Mouse (Mus musculus): ENCODE measurements around the gene Reps1. TPM values are rescaled to one million over a fixed set of nuclear protein-coding genes. Genes with fewer than 3 reads are reported as not detected.
A peak's percentile ranks its signal among the peaks of the same experiment; 100 is the strongest.
"Not testable (repeated sequence)": the region's sequence is repeated elsewhere in the genome, so short reads cannot be mapped to it uniquely, and the experiment has no call there.

The Reps1 gene
- total RNA-seq, 2 experiments from 2014 or later, result 59.0 to 61.4 TPM

DNA sequence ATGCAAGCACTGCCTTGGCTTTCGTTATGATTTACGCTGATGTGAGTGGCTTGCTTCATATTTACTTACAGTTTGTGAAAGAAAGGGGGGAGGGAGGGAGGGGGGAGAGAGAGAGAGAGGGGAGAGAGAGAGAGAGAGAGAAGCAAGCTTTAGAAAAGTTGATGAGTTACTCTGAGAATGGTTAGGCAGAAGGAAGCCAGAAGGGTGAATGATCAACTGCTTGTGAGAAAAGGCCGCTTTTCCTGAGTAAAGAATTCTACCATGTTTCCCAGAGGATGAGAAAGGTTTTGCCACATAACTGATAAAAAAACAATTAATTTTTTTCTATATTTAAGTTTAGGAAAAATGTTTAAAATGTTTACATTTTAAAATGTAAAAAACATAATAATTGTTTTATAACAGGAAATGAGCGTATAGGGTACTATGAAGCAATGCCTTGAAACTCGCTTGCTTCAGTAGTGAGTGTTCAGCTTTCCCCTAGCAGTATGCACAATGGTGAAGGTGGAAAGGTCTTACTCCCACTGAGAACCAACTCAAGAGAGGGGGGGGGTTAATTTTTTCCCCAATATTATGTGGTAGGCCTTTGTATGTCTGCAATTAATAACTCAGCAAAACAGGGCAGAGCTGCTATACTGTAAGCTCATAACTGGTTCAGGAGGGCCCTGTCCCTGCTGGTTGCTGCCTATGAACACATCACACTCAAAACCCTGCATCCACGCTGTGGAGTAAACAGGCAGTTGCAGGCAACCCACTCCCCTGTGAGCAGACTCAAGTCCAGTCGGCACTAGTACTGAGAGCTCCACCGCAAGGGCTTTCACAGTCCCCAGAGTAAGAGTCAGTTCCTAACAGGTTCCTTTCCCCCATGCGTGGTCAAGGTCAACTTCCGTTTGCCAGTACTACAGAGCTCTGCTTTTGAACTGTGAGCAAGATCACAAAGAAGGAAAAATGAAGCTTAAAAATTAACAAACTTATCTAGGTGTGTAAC lies 76.3 kb downstream of the Reps1 start:
- peak; percentile 52; the same call in 1 of the 2 replicates for ATAC-seq (replicated peaks; ENCODE audit: poor library complexity, severe bottlenecking)

DNA sequence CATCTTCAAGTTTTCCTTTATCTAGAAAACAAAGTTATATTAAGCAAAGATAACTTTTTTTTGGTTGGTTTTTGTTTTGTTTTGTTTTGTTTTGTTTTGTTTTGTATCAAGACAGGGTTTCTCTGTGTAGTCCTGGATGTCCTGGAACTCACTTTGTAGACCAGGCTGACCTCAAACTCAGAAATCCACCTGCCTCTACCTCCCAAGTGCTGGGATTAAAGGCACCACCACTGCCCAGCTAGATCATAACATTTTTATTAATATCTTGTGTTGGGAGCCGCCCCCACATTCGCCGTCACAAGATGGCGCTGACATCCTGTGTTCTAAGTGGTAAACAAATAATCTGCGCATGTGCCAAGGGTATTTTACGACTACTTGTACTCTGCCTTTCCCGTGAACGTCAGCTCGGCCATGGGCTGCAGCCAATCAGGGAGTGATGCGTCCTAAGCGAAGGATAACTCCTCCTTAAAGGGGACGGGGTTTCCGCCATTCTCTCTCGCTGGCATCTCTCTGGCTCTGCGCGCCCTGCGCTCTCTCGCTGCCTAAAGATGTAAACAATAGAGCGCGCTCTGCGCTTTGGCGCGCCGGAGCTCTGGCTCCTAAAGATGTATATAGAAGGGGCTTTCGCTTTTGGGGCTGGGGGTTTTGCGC lies 83.3 kb downstream of the Reps1 start:
- not testable (repeated sequence) for ATAC-seq (replicated peaks; ENCODE audit: poor library complexity, severe bottlenecking)

DNA sequence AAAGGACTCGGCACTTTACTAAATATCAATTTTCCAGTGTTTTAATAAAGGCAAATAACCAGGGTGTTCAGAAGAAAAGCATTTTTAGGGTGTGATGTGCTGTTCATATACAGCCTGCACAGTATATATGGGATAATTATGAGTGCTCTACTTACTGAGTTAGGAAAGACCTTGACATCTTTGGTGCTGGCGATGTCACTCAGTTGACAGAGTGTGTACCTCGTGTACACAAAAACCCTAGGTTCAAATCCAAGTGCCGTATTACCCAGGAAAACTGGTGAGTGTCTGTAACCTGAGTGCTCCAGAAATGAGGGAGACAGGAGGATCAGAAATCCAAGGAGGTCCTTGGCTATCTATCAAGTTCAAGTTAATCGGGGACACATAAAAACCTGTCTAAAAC lies 84.0 kb downstream of the Reps1 start:
- no peak for ATAC-seq (replicated peaks; ENCODE audit: poor library complexity, severe bottlenecking)

DNA sequence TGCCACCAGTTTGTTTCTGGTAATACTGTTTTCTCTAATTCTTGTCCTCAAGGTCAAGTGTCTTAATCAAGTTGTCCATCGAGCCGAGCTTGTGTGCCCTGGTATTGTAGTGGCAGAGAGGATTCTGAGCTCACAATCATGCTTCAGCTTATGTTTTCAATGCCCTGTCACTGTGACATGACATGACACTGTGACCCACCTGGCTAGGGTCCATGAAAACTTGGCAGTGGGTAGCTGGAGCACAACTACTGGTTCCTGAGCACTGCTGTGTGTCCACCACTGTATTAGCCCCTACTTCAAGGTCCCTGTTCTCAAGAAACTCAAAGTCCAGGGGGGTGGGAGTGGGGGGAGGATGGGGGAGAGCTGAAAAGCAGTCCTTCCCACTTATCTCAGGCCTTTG lies 85.7 kb downstream of the Reps1 start:
- no peak for ATAC-seq (replicated peaks; ENCODE audit: poor library complexity, severe bottlenecking)

DNA sequence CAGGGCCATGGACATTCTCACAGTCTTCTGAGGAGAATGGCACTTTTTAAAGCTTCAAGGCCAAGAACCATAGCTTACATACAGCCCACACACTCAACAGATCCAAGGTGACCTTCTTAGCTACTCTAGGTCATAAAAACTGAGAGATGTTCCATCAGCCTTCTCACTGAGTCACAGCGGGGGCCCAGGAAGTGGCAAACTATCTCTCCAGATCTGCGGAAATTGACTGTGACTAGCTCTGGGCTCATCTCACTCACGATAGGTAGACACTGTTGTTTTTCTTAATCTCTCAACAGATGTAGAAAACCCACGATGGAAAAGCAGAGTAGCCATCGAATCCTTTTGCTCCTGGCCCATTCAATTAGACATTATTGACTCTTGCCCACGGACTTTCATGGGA lies 86.6 kb downstream of the Reps1 start:
- ATAC-seq (replicated peaks; ENCODE audit: poor library complexity, severe bottlenecking), result no peak

DNA sequence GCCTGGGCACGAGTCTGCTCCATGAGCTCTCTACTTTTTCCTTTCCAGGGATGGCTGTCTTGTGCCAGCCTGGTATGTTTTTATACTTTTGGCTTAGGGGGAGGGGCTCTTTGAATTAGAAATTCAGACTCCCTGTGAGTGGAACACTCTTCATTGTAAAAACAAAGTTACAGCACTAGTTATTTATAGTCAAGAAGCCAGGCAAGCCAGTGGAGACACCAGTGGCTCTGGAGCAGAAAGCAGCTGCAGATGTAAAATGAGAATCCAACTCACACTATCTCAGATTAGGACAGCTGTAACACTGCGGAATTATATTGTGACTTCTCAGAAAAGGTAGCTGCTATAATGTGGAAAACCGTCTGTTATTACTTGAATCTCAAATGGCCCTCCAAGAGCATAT lies 91.6 kb downstream of the Reps1 start:
- ATAC-seq (replicated peaks; ENCODE audit: poor library complexity, severe bottlenecking), result no peak

DNA sequence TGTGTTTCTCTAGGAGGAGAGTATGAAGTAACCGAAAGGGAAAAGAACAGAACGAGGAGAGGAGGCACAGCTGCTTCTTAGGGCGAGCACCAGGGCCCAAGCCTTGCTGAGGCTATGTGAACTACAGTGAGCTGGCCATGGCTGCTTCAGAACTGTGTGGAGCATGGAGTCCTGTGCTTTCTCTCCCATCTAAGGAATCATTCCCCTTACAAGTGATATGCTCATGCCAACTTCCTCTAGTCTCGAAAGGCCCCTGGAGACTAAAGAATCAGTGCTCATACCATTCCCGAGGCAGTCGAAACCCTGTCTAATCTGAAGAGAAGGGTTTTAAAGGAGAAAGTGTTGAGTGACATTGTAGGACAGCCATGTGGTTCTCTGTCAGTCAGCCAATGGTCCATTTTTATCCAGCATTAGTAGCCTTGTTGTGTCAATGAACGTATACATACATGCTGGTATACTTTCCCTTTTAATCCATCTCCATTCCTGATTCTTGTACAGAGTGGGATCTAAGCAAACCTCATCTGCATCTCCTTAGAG lies 106.8 kb downstream of the Reps1 start:
- ATAC-seq (replicated peaks; ENCODE audit: poor library complexity, severe bottlenecking), result no peak

Other genes starting within 250 kb of the Reps1 start
- gene Heca, start 107.8 kb upstream of the Reps1 start, total RNA-seq (2014; fragmentation: Nextera tagmentation), result 15.8 and 17.3 TPM in 2 replicates
- 16.0 and 35.8 TPM in 2 replicates for gene Heca, start 107.8 kb upstream of the Reps1 start, total RNA-seq (2017)
- 299 and 316 TPM in 2 replicates for gene Abracl, start 32.6 kb upstream of the Reps1 start, total RNA-seq (2014; fragmentation: Nextera tagmentation)
- gene Abracl, start 32.6 kb upstream of the Reps1 start, total RNA-seq (2017), result 354 and 417 TPM in 2 replicates
- not detected in 2 replicates for gene Ect2l, start 155.0 kb downstream of the Reps1 start, total RNA-seq (2014; fragmentation: Nextera tagmentation)
- gene Ect2l, start 155.0 kb downstream of the Reps1 start, total RNA-seq (2017), result not detected in 2 replicates
- gene Ccdc28a, start 179.1 kb downstream of the Reps1 start, total RNA-seq (2014; fragmentation: Nextera tagmentation), result 9.1 and 22.1 TPM in 2 replicates
- 4.7 and 6.7 TPM in 2 replicates for gene Ccdc28a, start 179.1 kb downstream of the Reps1 start, total RNA-seq (2017)